Mouse (Mus musculus) CH12.LX (cell line): ENCODE results near the gene A630001G21Rik. TPM values are rescaled to one million over a fixed set of nuclear protein-coding genes. Genes with fewer than 3 reads are reported as not detected.
A peak's percentile ranks its signal among the peaks of the same experiment; 100 is the strongest.

Source experiments
- DNase-seq: peaks from one replicate; pipeline ENCODE4 v3.0.0-alpha.2; 2013; ENCODE audit errors: extremely low read depth
- H3K27ac ChIP-seq: 2 replicates; pipeline ENCODE4 v1.5.1; 2012; ENCODE audit warnings: low read depth, mild to moderate bottlenecking, control low read depth, moderate library complexity; ENCODE audit not compliant: insufficient read depth
- H3K27me3 ChIP-seq: replicated peaks from 2 replicates; pipeline ENCODE3; 2012; ENCODE audit warnings: inconsistent platforms
- H3K36me3 ChIP-seq, 2 experiments: replicated peaks in 1 of 2; 2 replicates each; pipeline versions ENCODE3 to v1.6.1; 2012; ENCODE audit warnings: inconsistent platforms in 1 of 2, low read length in 1 of 2, mild to moderate bottlenecking in 1 of 2, mixed read lengths in 1 of 2, moderate library complexity in 1 of 2; ENCODE audit not compliant: control insufficient read depth in 1 of 2, insufficient read depth in 1 of 2
- H3K4me1 ChIP-seq, 2 experiments: 2 replicates each; pipeline ENCODE4 v1.6.1; 2012; ENCODE audit warnings: inconsistent platforms in 1 of 2, moderate library complexity in 1 of 2; ENCODE audit not compliant: insufficient read depth in 2 of 2, control insufficient read depth in 1 of 2
- H3K4me2 ChIP-seq: 2 replicates; pipeline ENCODE4 v1.6.1; 2012; ENCODE audit warnings: low read depth, mild to moderate bottlenecking, control low read depth; ENCODE audit not compliant: poor library complexity, insufficient read depth, severe bottlenecking
- H3K4me3 ChIP-seq, 3 experiments: fragments of 150-350 bp in 1 of 3; sonication (generic) in 1 of 3; replicated peaks in 1 of 3; 2 replicates each; pipeline versions ENCODE3 to v1.5.1; 2011 to 2012; ENCODE audit warnings: low read depth in 2 of 3, low read length in 2 of 3, mild to moderate bottlenecking in 2 of 3, moderate library complexity in 2 of 3, control low read depth in 1 of 3, improper control_type of control experiment in 1 of 3, inconsistent platforms in 1 of 3, mixed read lengths in 1 of 3; ENCODE audit not compliant: poor library complexity in 1 of 3
- H3K79me2 ChIP-seq: replicated peaks from 2 replicates; pipeline ENCODE4 v1.6.1; 2012; ENCODE audit warnings: mild to moderate bottlenecking, moderate library complexity; ENCODE audit not compliant: control insufficient read depth, poor library complexity, insufficient read depth, severe bottlenecking; ENCODE audit errors: extremely low read depth
- H3K9ac ChIP-seq: 2 replicates; pipeline ENCODE4 v1.6.1; 2012; ENCODE audit warnings: low read depth, mild to moderate bottlenecking, control low read depth, moderate library complexity; ENCODE audit not compliant: insufficient read depth
- H3K9me3 ChIP-seq: replicated peaks from 2 replicates; pipeline ENCODE3; 2012; ENCODE audit warnings: low read length, inconsistent platforms, mixed read lengths
- BHLHE40 ChIP-seq: IDR thresholded peaks from 2 replicates; pipeline ENCODE4 v1.6.1; 2011; ENCODE audit warnings: mild to moderate bottlenecking, low read depth, low read length, improper control_type of control experiment
- CHD1 ChIP-seq: IDR thresholded peaks from 2 replicates; pipeline ENCODE4 v1.6.1; 2012; ENCODE audit warnings: low read depth, low read length, improper control_type of control experiment, inconsistent platforms
- CHD2 ChIP-seq: IDR thresholded peaks from 2 replicates; pipeline ENCODE4 v1.6.1; 2011; ENCODE audit warnings: low read length, improper control_type of control experiment
- CTCF ChIP-seq, 2 experiments: IDR thresholded peaks in 1 of 2; conservative IDR thresholded peaks in 1 of 2; 2 replicates each; pipeline ENCODE4 v1.5.1; 2011 to 2012; ENCODE audit warnings: low read depth in 2 of 2, low read length in 2 of 2, improper control_type of control experiment in 1 of 2, inconsistent platforms in 1 of 2, mild to moderate bottlenecking in 1 of 2, moderate library complexity in 1 of 2
- ELF1 ChIP-seq: IDR thresholded peaks from 2 replicates; pipeline ENCODE4 v1.6.1; 2014; ENCODE audit warnings: low read depth, mild to moderate bottlenecking, inconsistent platforms, low read length, improper control_type of control experiment
- EP300 ChIP-seq: IDR thresholded peaks from 2 replicates; pipeline ENCODE4 v1.6.1; 2011; ENCODE audit warnings: low read length, improper control_type of control experiment
- ETS1 ChIP-seq: conservative IDR thresholded peaks from 2 replicates; pipeline ENCODE4 v1.6.1; 2012; ENCODE audit warnings: low read depth, mild to moderate bottlenecking, inconsistent platforms, low read length, improper control_type of control experiment, moderate library complexity
- HCFC1 ChIP-seq: IDR thresholded peaks from 2 replicates; pipeline ENCODE4 v1.6.1; 2012; ENCODE audit warnings: low read depth, mild to moderate bottlenecking, inconsistent platforms, low read length, improper control_type of control experiment
- IRF4 ChIP-seq: IDR thresholded peaks from 2 replicates; pipeline ENCODE4 v1.6.1; 2014; ENCODE audit warnings: low read depth, mild to moderate bottlenecking, inconsistent platforms, low read length, improper control_type of control experiment
- JUN ChIP-seq: IDR thresholded peaks from 2 replicates; pipeline ENCODE4 v1.6.1; 2011; ENCODE audit warnings: low read depth, mild to moderate bottlenecking, low read length, improper control_type of control experiment, moderate library complexity; ENCODE audit not compliant: insufficient read depth
- KAT2A ChIP-seq: IDR thresholded peaks from 2 replicates; pipeline ENCODE4 v1.6.1; 2012; ENCODE audit warnings: low read length, improper control_type of control experiment, inconsistent platforms; ENCODE audit not compliant: insufficient replicate concordance
- MAX ChIP-seq: IDR thresholded peaks from 2 replicates; pipeline ENCODE4 v1.6.1; 2011; ENCODE audit warnings: low read length, improper control_type of control experiment
- MXI1 ChIP-seq: IDR thresholded peaks from 2 replicates; pipeline ENCODE4 v1.6.1; 2011; ENCODE audit warnings: mild to moderate bottlenecking, low read depth, low read length, improper control_type of control experiment
- MYC ChIP-seq: IDR thresholded peaks from 2 replicates; pipeline ENCODE4 v1.6.1; 2011; ENCODE audit warnings: low read depth, mild to moderate bottlenecking, improper control_type of control experiment, low read length
- NELFE ChIP-seq: IDR thresholded peaks from 2 replicates; pipeline ENCODE4 v1.6.1; 2011; ENCODE audit warnings: low read depth, low read length, improper control_type of control experiment
- NRF1 ChIP-seq: IDR thresholded peaks from 2 replicates; pipeline ENCODE4 v1.6.1; 2014; ENCODE audit warnings: low read depth, mild to moderate bottlenecking, inconsistent platforms, low read length, improper control_type of control experiment, moderate library complexity
- PAX5 ChIP-seq: IDR thresholded peaks from 2 replicates; pipeline ENCODE4 v1.6.1; 2012; ENCODE audit warnings: low read length, inconsistent platforms, mixed read lengths
- POLR2A ChIP-seq: IDR thresholded peaks from 2 replicates; pipeline ENCODE4 v1.6.1; 2011; ENCODE audit warnings: low read depth, mild to moderate bottlenecking, improper control_type of control experiment, low read length
- RAD21 ChIP-seq: IDR thresholded peaks from 2 replicates; pipeline ENCODE4 v1.6.1; 2011; ENCODE audit warnings: low read depth, mild to moderate bottlenecking, low read length, improper control_type of control experiment, moderate library complexity
- TBP ChIP-seq: conservative IDR thresholded peaks from 2 replicates; pipeline ENCODE4 v1.6.1; 2011; ENCODE audit warnings: low read depth, low read length, improper control_type of control experiment
- UBTF ChIP-seq: IDR thresholded peaks from 2 replicates; pipeline ENCODE4 v1.6.1; 2012; ENCODE audit warnings: low read depth, mild to moderate bottlenecking, inconsistent platforms, low read length, improper control_type of control experiment, moderate library complexity
- USF1 ChIP-seq: IDR thresholded peaks from 2 replicates; pipeline ENCODE4 v1.6.1; 2014; ENCODE audit warnings: low read depth, mild to moderate bottlenecking, inconsistent platforms, low read length, improper control_type of control experiment
- ZC3H11A ChIP-seq: IDR thresholded peaks from 2 replicates; pipeline ENCODE4 v1.6.1; 2012; ENCODE audit warnings: low read depth, mild to moderate bottlenecking, inconsistent platforms, low read length, improper control_type of control experiment
- ZKSCAN1 ChIP-seq: IDR thresholded peaks from 2 replicates; pipeline ENCODE4 v1.6.1; 2012; ENCODE audit warnings: low read depth, inconsistent platforms, low read length, improper control_type of control experiment, borderline replicate concordance
- ZMIZ1 ChIP-seq: IDR thresholded peaks from 2 replicates; pipeline ENCODE4 v1.6.1; 2012; ENCODE audit warnings: low read depth, mild to moderate bottlenecking, inconsistent platforms, low read length, improper control_type of control experiment
- ZNF384 ChIP-seq: IDR thresholded peaks from 2 replicates; pipeline ENCODE4 v1.6.1; 2012; ENCODE audit warnings: low read depth, low read length, improper control_type of control experiment, inconsistent platforms
- dilution Hi-C: fragments of 300-500 bp; cut with MboI; formaldehyde crosslinking; loops from 2 replicates; pipeline ENCODE4 v1.14.3; 2020; ENCODE audit warnings: low sequenced_read_pairs; ENCODE audit not compliant: extremely low pct_unique_long_range_greater_than_20kb, extremely low pct_ligation_motif_present
- in situ Hi-C: fragments of 300-500 bp; cut with MboI; formaldehyde crosslinking; loops from 3 replicates; pipeline ENCODE4 v1.14.3; 2019; ENCODE audit warnings: low sequenced_read_pairs, low pct_ligation_motif_present, low pct_unique_long_range_greater_than_20kb, mixed read lengths
- polyA plus RNA-seq: library from polyadenylated mRNA; unstranded; fragments of >175 nt; gene quantifications from 2 replicates; pipeline ENCODE4 v1.2.1, GENCODE M21; 2012; ENCODE audit warnings: low read depth; ENCODE audit not compliant: insufficient read length
- total RNA-seq, 2 experiments: library from RNA; depleted of rRNA; stranded (reverse); fragments of 300-350 nt in 1 of 2; fragments of >200 nt in 1 of 2; gene quantifications; 2 replicates each; pipeline ENCODE4 v1.2.3; 2012 to 2014

Gene A630001G21Rik
- total and polyA plus RNA-seq, 3 experiments, result 55.8 to 151 (median 139) TPM

GRCm38 (mm10) chr1:85764291-85764690 is 14.2 kb downstream of the A630001G21Rik start:
- dilution Hi-C loops (no loop called here), in situ Hi-C loops (no loop called here)
- no peak overlapping the region for H3K27ac ChIP-seq
- no peak overlapping the region for H3K4me3 ChIP-seq
- H3K9ac ChIP-seq, result no peak overlapping the region
- H3K27me3 ChIP-seq, result no peaks in the 10 kb centered on the region
- no peak for TF ChIP-seq NRF1
- TF ChIP-seq ZC3H11A, result no peak
- TF ChIP-seq ZNF384, result no peak
- no peak for TF ChIP-seq ETS1
- no peak for TF ChIP-seq CHD1
- TF ChIP-seq TBP, result no peak
- TF ChIP-seq ZMIZ1, result no peak
- TF ChIP-seq USF1, result no peak
- TF ChIP-seq HCFC1, result no peak
- no peak for TF ChIP-seq POLR2A
- TF ChIP-seq CTCF (conservative IDR thresholded peaks at IDR 0.05 in 1 of 2, IDR thresholded peaks at IDR 0.05 in 1 of 2; ENCODE audit: low read depth in 2 of 2, low read length in 2 of 2), result no peak
- no peak for TF ChIP-seq CHD2
- TF ChIP-seq IRF4, result no peak
- no peak for TF ChIP-seq ELF1
- no peaks in the 10 kb centered on the region for H3K9me3 ChIP-seq
- peak overlapping the region; percentile 26 for H3K4me2 ChIP-seq
- H3K79me2 ChIP-seq, result no peaks in the 10 kb centered on the region
- peaks cover 13 to 55% of the 10 kb centered on the region in 2 experiments for H3K4me1 ChIP-seq
- no peaks in the 10 kb centered on the region for H3K36me3 ChIP-seq
- DNase-seq, result no peak

- Histone ChIP-seq H3K79me2 (no peaks in the 10 kb centered on the region), H3K9ac (no peak overlapping the region), H3K4me2 (no peak overlapping the region), H3K36me3 (no peaks in the 10 kb centered on the region), H3K4me3 (no peak overlapping the region), H3K4me1 (peaks cover 17 to 64% of the 10 kb centered on the region in 2 experiments), H3K27ac (no peak overlapping the region), H3K27me3 (no peaks in the 10 kb centered on the region), H3K9me3 (no peaks in the 10 kb centered on the region)
- dilution Hi-C loops, result no loop called here
- no peak for DNase-seq
- in situ Hi-C loops, result no loop called here
- TF ChIP-seq TBP (no peak), NELFE (no peak), ELF1 (no peak), EP300 (no peak), JUN (no peak), UBTF (no peak), ZKSCAN1 (no peak), MAX (no peak), ZC3H11A (no peak), KAT2A (no peak), CHD1 (no peak), BHLHE40 (no peak), MYC (no peak), PAX5 (no peak), MXI1 (no peak), RAD21 (no peak)
These were observed 15.1 kb downstream of the A630001G21Rik start for GRCm38 (mm10) chr1:85763386-85763785.
